Mouse (Mus musculus): ENCODE measurements around the gene 1700001K19Rik.
A peak's percentile ranks its signal among the peaks of the same experiment; 100 is the strongest.
"Not testable (repeated sequence)": the region's sequence is repeated elsewhere in the genome, so short reads cannot be mapped to it uniquely, and the experiment has no call there.

The 1700001K19Rik gene

GRCm38 (mm10) chr12:110695676-110696171 is 13.3 kb upstream of the 1700001K19Rik start:
- DNase-seq, result peak; percentile 83 to 87

- DNase-seq, result not testable (repeated sequence)
Measured at GRCm38 (mm10) chr12:110693378-110693777, 11.0 kb upstream of the 1700001K19Rik start.

GRCm38 (mm10) chr12:110689919-110690643 is 7.7 kb upstream of the 1700001K19Rik start:
- no peak for DNase-seq

DNA sequence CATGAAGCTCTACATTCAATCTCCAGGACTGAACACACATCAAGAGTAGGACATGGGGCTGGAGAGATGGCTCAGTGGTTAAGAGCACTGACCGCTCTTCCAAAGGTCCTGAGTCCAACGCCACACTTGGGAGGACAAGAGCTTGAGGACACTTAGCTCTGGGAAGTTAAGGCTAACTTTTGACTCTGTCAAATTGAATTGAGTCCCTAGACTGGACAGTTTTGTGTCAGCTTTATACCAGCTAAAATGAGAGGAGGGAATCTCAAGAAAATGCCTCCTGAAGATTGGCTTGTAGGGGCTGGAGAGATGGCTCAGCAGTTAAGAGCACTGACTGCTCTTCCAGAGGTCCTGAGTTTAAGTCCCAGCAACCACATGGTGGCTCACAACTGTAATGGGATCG is 6.5 kb upstream of the 1700001K19Rik start:
- not testable (repeated sequence) for DNase-seq

GRCm38 (mm10) chr12:110687894-110688734 is 5.7 kb upstream of the 1700001K19Rik start:
- peak in 1 of 2 experiments; percentile 45 for DNase-seq

- DNase-seq, result no peak
Measured at GRCm38 (mm10) chr12:110683580-110683979, 1.2 kb upstream of the 1700001K19Rik start.

DNA sequence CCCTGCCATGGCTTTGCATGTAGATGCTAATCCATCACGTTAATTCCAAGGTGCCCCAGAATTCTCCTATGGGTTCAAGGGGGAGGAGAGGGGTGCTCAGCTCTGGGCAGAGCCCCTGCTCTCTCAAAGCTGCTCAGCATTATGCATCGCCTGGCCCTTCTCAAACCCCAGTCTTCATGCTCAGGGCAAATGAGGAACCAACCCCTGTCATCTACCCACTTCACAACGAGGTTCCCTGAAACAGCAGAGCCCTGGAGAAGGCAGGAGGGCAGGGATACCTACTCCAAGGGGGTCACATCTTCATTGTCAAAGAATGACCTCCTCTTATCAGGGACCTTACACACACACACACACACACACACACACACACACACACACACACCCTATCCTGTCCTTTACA is 541 bp downstream of the 1700001K19Rik start:
- no peak for DNase-seq

GRCm38 (mm10) chr12:110681191-110681590 is 1.2 kb downstream of the 1700001K19Rik start:
- DNase-seq, result no peak

- DNase-seq, result no peak
Measured at GRCm38 (mm10) chr12:110674243-110674642, 8.2 kb downstream of the 1700001K19Rik start.

- DNase-seq, result peak in 1 of 2 experiments; percentile 34
Measured at GRCm38 (mm10) chr12:110667466-110668077, 14.8 kb downstream of the 1700001K19Rik start.

DNA sequence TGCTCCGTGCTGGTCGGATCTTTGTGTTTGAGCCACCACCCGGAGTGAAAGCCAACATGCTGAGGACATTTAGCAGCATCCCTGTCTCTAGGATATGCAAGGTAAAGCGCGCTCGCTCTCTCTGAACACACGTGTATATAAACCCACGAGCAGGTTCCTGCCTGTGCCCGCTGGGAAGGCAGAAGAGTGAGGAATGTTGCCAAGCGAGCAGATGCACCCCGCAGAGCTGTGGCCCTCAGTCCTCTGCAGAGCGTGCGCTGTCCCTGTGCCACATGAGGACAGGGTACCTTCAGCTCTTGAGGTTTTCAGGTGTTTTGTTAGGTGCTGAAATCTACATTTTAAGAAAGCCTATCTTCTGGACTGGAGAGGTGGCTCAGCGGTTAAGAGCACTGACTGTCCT is 20.7 kb downstream of the 1700001K19Rik start:
- DNase-seq, result peak; percentile 56 to 66

DNA sequence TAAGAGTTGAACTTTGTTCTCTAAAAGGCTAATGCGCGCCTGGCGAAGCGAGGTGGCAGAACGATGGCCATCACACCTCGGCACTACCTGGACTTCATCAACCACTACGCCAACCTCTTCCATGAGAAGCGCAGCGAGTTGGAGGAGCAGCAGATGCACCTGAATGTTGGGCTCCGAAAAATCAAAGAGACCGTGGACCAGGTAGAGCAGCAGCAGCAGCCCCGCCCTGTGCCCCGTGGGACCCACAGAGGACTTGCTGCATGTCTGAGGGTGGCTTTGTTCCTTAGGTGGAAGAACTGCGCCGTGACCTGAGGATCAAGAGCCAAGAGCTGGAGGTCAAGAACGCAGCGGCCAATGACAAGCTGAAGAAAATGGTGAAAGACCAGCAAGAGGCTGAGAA is 31.0 kb downstream of the 1700001K19Rik start:
- DNase-seq, result no peak

- DNase-seq, result no peak
Measured at GRCm38 (mm10) chr12:110650241-110650641, 32.2 kb downstream of the 1700001K19Rik start.

DNA sequence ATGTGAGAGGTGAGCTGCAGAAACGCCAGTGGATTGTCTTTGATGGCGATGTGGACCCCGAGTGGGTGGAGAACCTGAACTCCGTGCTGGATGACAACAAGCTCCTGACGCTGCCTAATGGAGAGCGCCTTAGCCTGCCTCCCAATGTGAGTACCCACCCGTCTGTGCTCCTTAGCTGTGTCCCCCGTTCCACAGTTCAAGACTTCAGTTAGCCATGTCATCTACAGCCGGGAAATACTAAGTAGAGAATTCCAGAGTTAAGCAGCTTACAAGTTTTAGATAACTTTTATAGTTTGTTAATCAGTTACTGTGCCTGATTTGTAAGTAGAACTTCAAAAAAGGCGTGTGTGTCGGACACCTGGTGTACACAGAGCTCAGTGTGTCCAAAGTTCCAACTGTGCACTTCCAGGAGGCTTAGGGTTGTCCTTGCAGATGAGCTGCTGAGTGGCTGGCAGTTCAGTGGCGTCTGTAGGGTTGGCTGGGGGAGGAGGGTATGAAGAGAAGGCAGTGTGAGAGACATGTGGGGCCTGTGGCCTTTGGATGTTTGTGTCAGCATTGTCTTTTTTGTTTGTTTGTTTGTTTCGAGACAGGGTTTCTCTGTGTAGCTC is 44.8 kb downstream of the 1700001K19Rik start:
- DNase-seq, result no peak

DNA sequence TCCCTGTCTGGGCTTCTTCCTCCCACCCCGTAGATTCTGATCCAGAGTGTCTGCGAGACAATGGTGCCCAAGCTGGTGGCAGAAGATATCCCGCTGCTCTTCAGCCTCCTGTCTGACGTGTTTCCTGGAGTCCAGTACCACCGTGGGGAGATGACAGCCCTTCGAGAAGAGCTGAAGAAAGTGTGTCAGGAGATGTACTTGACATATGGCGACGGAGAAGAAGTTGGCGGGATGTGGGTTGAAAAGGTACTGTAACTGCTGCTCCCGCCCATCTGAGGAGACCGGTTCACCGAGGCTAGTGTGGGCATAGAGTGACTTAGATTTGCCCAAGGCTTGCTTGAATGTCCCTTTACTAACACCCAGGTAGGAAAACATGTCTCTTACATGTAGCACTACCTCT is 46.1 kb downstream of the 1700001K19Rik start:
- no peak for DNase-seq

- DNase-seq, result no peak
Measured at GRCm38 (mm10) chr12:110630056-110630455, 52.4 kb downstream of the 1700001K19Rik start.

All from cerebellum, postnatal 25 days (tissue).